Mouse (Mus musculus) kidney, embryonic 14.5 days (tissue): ENCODE measurements around the gene Mrpl36. TPM values are rescaled to one million over a fixed set of nuclear protein-coding genes. Genes with fewer than 3 reads are reported as not detected.

Experiments used
- ATAC-seq: fragments of 200-750 bp; cut with Nextera tagmentation; 2 replicates; pipeline ENCODE4 v1.8.0; 2017; ENCODE audit warnings: moderate number of reproducible peaks, mild to moderate bottlenecking, moderate TSS enrichment, moderate library complexity; ENCODE audit not compliant: low FRiP score, low TSS enrichment
- H3K27ac ChIP-seq: fragments of 300-500 bp; sonication (generic); 2 replicates; pipeline ENCODE4 v1.5.1; 2014; ENCODE audit warnings: low read depth, mild to moderate bottlenecking, low read length, moderate library complexity, mixed read lengths
- H3K27me3 ChIP-seq: fragments of 300-500 bp; sonication (generic); 2 replicates; pipeline ENCODE4 v1.6.1; 2014; ENCODE audit warnings: mild to moderate bottlenecking, low read length; ENCODE audit not compliant: control insufficient read depth, insufficient read depth
- H3K36me3 ChIP-seq: fragments of 300-500 bp; sonication (generic); 2 replicates; pipeline ENCODE4 v1.6.1; 2014; ENCODE audit warnings: low read length, mixed read lengths; ENCODE audit not compliant: control insufficient read depth, insufficient read depth
- H3K4me1 ChIP-seq: fragments of 300-500 bp; sonication (generic); 2 replicates; pipeline ENCODE4 v1.6.1; 2014; ENCODE audit warnings: low read length, mixed read lengths; ENCODE audit not compliant: control insufficient read depth, insufficient read depth
- H3K4me2 ChIP-seq: fragments of 300-500 bp; sonication (generic); replicated peaks from 2 replicates; pipeline ENCODE4 v1.6.1; 2014; ENCODE audit warnings: low read depth, mild to moderate bottlenecking, low read length
- H3K4me3 ChIP-seq: fragments of 300-500 bp; sonication (generic); 2 replicates; pipeline ENCODE4 v1.5.1; 2014; ENCODE audit warnings: mild to moderate bottlenecking, low read length
- H3K9ac ChIP-seq: fragments of 300-500 bp; sonication (generic); 2 replicates; pipeline ENCODE4 v1.6.1; 2014; ENCODE audit warnings: low read depth, mild to moderate bottlenecking, low read length, moderate library complexity
- H3K9me3 ChIP-seq: fragments of 300-500 bp; sonication (generic); 2 replicates; pipeline ENCODE4 v1.6.1; 2016; ENCODE audit warnings: low read length; ENCODE audit not compliant: control insufficient read depth
- WGBS: fragments of 180-500 bp; shearing (Covaris S2); extraction: QIAGEN DNeasy Blood & Tissue Kit; methylation state at CpG from one replicate; pipeline ENCODE4 v1.1.7; 2014; 5-methylcytosine and 5-hydroxymethylcytosine counted together
- polyA plus RNA-seq: library from polyadenylated mRNA; unstranded; fragments of >200 nt; fragmentation: Nextera tagmentation; extraction: Ambion mirVana; gene quantifications from 2 replicates; pipeline ENCODE4 v1.2.1, GENCODE M21; 2014

Gene Mrpl36
- polyA plus RNA-seq, result 129 and 132 TPM in 2 replicates

DNA sequence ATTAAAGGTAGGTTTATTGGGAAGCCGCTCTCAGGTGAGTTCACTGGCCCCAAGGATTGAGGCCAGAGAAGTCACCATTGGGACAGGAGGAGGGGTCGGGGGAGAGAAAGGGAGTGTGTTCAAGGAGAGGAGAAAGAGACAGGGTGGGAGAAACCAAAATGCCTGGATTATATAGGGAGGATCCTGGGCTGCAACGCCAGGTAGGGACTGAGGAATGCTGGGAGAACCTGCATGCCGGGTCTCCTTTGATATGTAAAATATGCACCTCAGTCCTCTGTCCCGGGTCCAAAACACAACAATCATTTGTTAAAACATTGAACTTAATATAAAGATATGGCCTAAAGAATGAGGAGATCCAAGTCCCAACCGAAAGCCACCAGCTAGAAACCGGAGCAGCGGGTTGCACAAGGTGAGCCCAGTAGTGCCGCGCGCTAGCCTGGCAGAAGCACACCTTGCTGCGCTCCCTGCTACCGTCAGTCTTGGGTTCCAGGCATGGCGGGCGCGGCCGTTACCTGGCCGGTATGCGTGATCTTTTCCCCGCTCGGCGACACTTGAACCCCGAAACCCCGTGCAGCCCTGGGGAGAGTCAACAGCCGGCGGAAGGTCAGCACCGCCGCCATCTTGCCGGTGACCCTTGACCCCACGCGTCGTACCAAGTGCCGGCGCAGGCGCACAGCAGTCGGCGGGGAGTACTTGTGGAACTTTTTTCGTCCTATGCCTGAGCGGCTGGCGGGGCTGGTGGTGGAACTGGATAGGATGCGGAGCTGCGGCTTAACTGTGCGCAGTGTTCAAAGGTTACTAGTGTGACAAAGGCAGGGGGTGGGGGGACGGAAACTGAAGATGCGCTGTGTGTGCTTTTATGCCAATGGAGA, at the start of gene Mrpl36, which contains the start of gene Ndufs6:
Mrpl36 (plus strand) TSS at position 687 of the 872 bp plus-strand sequence.
Ndufs6 (minus strand) TSS at position 716 of the 872 bp plus-strand sequence.
- Histone ChIP-seq H3K4me2 (peak within 1 kb of the TSS; percentile 67), H3K36me3 (peaks cover 30% of the 10 kb centered on the region), H3K4me3 (peak within 1 kb of the TSS; percentile 66), H3K27ac (peak within 1 kb of the TSS; percentile 48), H3K9ac (peak within 1 kb of the TSS; percentile 69), H3K27me3 (0 out of 2 replicates have a peak, but pooled peaks cover under 1% of the 10 kb centered on the region), H3K4me1 (peaks cover 15% of the 10 kb centered on the region; the same call in 1 of the 2 replicates), H3K9me3 (no peaks in the 10 kb centered on the region)
- ATAC-seq, result peak; percentile 93
- WGBS, result 1% methylated on average over 45 of the region's 45 CpGs

DNA sequence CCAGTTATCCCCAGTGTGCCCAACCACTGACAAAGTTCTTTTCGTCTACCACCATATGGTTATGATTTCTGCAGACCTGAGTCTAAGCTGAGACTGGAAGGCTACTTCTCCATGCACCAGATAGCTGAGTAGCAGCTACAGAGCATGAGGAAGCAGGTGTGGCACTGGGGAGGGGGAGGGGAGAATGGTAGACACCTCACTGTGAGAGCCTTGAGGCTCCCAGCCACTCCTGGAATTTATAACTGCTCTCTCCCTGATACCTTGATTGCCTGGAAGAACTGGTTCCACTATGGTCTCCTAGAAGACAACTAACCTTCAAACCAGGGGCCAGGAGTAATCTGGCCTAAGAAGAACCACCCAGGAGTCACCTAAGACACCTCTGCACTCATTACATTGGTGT, 49.1 kb upstream of the Mrpl36 start:
- Histone ChIP-seq H3K36me3 (no peaks in the 10 kb centered on the region), H3K4me1 (no peaks in the 10 kb centered on the region), H3K9ac (no peak overlapping the region), H3K27me3 (peaks cover 12% of the 10 kb centered on the region), H3K9me3 (no peaks in the 10 kb centered on the region), H3K4me3 (no peak overlapping the region), H3K27ac (no peak overlapping the region), H3K4me2 (no peak overlapping the region)
- 69% methylated on average over 1 of the region's 1 CpGs for WGBS
- ATAC-seq, result no peak

DNA sequence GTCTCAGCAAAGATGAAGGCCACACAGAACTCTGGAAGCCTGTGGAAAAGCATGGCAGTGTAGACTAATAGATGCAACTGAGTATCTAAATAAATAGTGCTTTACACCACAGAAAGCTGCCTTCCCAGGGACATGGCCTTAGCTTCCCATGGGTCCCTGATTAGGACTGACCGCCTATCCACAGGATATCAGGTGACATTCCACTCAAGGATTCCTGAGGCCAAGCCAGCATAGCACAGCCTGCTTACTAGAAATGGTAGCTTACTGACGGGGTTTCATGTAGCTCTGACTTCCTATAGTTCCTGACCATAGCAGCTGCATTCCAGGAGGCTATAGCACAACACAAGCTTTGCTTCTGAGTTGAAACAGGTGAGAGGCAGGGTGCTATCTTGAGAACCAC, 45.9 kb upstream of the Mrpl36 start:
- H3K27ac ChIP-seq, result no peak overlapping the region
- no peaks in the 10 kb centered on the region; the same call in 1 of the 2 replicates for H3K27me3 ChIP-seq
- ATAC-seq, result no peak
- H3K4me3 ChIP-seq, result no peak overlapping the region
- WGBS, result 69% methylated on average over 2 of the region's 2 CpGs
- no peaks in the 10 kb centered on the region for H3K4me1 ChIP-seq
- H3K36me3 ChIP-seq, result no peaks in the 10 kb centered on the region
- no peaks in the 10 kb centered on the region for H3K9me3 ChIP-seq
- H3K9ac ChIP-seq, result no peak overlapping the region
- no peak overlapping the region for H3K4me2 ChIP-seq

DNA sequence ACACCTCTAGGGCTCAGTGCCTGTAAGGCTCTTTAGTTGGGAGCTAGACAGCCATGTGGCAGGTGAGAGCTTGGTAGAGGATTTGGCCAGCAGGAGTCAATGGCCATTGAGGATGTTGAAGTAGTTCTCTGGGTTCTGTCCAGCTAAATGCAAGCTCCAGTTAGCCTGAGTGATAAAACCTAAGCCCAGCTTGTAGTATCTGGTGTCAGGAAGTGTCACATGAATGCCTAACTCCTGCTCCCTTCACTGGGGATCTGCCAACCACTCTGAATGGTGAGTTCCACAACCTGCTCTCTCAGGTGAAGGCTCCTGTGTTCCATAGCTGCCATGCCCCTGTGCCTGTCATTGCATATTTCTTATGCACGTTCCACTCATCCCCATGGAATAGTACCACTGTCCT, 44.8 kb upstream of the Mrpl36 start:
- Histone ChIP-seq H3K4me2 (no peak overlapping the region), H3K27me3 (no peaks in the 10 kb centered on the region; the same call in 1 of the 2 replicates), H3K9me3 (no peaks in the 10 kb centered on the region), H3K36me3 (no peaks in the 10 kb centered on the region), H3K27ac (no peak overlapping the region), H3K9ac (no peak overlapping the region), H3K4me3 (no peak overlapping the region), H3K4me1 (no peaks in the 10 kb centered on the region)
- ATAC-seq, result no peak
- 100% methylated on average over 1 of the region's 1 CpGs for WGBS

- H3K4me1 ChIP-seq, result no peaks in the 10 kb centered on the region
- 0 out of 2 replicates have a peak, but pooled peaks cover 2% of the 10 kb centered on the region for H3K9me3 ChIP-seq
- no peaks in the 10 kb centered on the region for H3K36me3 ChIP-seq
- H3K9ac ChIP-seq, result no peak overlapping the region
- H3K4me3 ChIP-seq, result no peak overlapping the region
- ATAC-seq, result no peak
- no peak overlapping the region for H3K4me2 ChIP-seq
- WGBS, result 75% methylated on average over 6 of the region's 6 CpGs
- H3K27ac ChIP-seq, result no peak overlapping the region
- H3K27me3 ChIP-seq, result no peaks in the 10 kb centered on the region
Observed at GRCm38 (mm10) chr13:73290206-73290605, 38.1 kb upstream of the Mrpl36 start.

- ATAC-seq, result no peak
- WGBS, result 22% methylated on average over 2 of the region's 2 CpGs
Observed at GRCm38 (mm10) chr13:73291102-73291501, 37.2 kb upstream of the Mrpl36 start.

DNA sequence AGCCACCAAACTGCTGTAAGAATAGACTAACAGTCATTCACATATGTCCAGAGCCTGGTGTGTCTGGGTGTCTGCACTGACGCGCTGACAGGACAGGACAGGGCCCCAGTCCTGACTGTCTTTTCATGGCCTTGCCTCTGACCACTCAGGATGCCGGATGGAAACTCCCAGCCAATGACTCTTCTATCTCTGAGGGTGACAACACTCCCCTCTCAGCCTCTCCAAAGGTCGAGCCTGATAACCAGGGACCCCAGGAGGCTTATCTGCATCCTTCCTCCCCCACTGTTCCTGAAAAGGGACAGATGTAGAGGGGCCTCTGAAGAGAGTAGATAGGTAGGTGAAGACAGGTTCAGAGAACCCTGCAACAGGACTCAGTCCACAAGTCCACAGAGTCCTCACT, 29.6 kb upstream of the Mrpl36 start:
- Histone ChIP-seq H3K4me3 (no peak overlapping the region), H3K9me3 (0 out of 2 replicates have a peak, but pooled peaks cover 2% of the 10 kb centered on the region), H3K9ac (no peak overlapping the region), H3K4me1 (no peaks in the 10 kb centered on the region), H3K27ac (no peak overlapping the region), H3K4me2 (no peak overlapping the region), H3K36me3 (no peaks in the 10 kb centered on the region), H3K27me3 (no peaks in the 10 kb centered on the region)
- ATAC-seq, result no peak
- 68% methylated on average over 4 of the region's 4 CpGs for WGBS

More at GRCm38 (mm10) chr13:73291102-73291501, 37.2 kb upstream of the Mrpl36 start:
- Histone ChIP-seq H3K27me3 (no peaks in the 10 kb centered on the region), H3K27ac (no peak overlapping the region), H3K4me1 (no peaks in the 10 kb centered on the region), H3K4me3 (no peak overlapping the region), H3K36me3 (no peaks in the 10 kb centered on the region), H3K4me2 (no peak overlapping the region), H3K9me3 (0 out of 2 replicates have a peak, but pooled peaks cover 2% of the 10 kb centered on the region), H3K9ac (no peak overlapping the region)

DNA sequence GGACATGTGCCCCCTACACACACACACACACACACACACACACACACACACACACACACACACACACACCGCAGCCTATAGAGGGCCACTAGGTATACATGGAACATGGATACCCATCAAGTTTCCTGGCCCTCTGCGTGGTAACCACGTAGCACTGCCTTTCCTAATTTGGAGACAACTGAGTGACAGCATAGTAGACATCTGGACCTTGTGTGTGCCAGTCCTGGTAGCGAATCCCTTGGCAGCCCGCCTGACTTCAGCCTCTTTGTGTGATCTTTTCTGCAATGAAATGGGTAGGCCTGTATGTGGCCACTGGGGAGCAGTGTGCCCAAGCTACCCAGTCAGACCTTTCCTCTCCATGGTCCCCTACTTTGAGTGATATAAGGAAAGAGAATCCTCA, 29.0 kb upstream of the Mrpl36 start:
- H3K36me3 ChIP-seq, result no peaks in the 10 kb centered on the region
- no peak for ATAC-seq
- no peak overlapping the region for H3K27ac ChIP-seq
- H3K4me2 ChIP-seq, result no peak overlapping the region
- H3K4me1 ChIP-seq, result no peaks in the 10 kb centered on the region
- WGBS, result 94% methylated on average over 5 of the region's 5 CpGs
- H3K9me3 ChIP-seq, result 0 out of 2 replicates have a peak, but pooled peaks cover 2% of the 10 kb centered on the region
- H3K9ac ChIP-seq, result no peak overlapping the region
- no peaks in the 10 kb centered on the region for H3K27me3 ChIP-seq
- H3K4me3 ChIP-seq, result no peak overlapping the region

GRCm38 (mm10) chr13:73304729-73305128, 23.6 kb upstream of the Mrpl36 start:
- Histone ChIP-seq H3K36me3 (no peaks in the 10 kb centered on the region), H3K9ac (no peak overlapping the region), H3K4me1 (no peaks in the 10 kb centered on the region), H3K4me3 (no peak overlapping the region), H3K4me2 (no peak overlapping the region), H3K27ac (no peak overlapping the region), H3K9me3 (no peaks in the 10 kb centered on the region), H3K27me3 (no peaks in the 10 kb centered on the region; the same call in 1 of the 2 replicates)
- no peak for ATAC-seq
- WGBS, result 45% methylated on average over 6 of the region's 6 CpGs
